Mouse (Mus musculus) small intestine, adult 2 months (tissue): Measurements from ENCODE around the gene Ccnk.

ENCODE experiments used
- CTCF ChIP-seq: fragments of 200-500 bp; IDR thresholded peaks from 2 replicates; pipeline ENCODE4 v1.5.1; 2012; ENCODE audit warnings: low read depth, mild to moderate bottlenecking, control low read depth, inconsistent platforms, low read length, moderate library complexity, mixed read lengths; ENCODE audit not compliant: insufficient replicate concordance, insufficient read length; ENCODE audit errors: extremely low read depth
- POLR2A ChIP-seq: fragments of 200-500 bp; IDR thresholded peaks from 2 replicates; pipeline ENCODE4 v1.6.1; 2012; ENCODE audit warnings: low read depth, mild to moderate bottlenecking, control low read depth, inconsistent platforms, low read length, moderate library complexity

GRCm38 (mm10) chr12:108145198-108145597 is 34.2 kb upstream of the Ccnk start:
- TF ChIP-seq CTCF, result no peak
- no peak for TF ChIP-seq POLR2A
